Mouse (Mus musculus) cerebellum, postnatal 25 days (tissue): ENCODE results near the gene Tmem230.
"Not testable (repeated sequence)": the region's sequence is repeated elsewhere in the genome, so short reads cannot be mapped to it uniquely, and the experiment has no call there.

Experiments used
- DNase-seq, 2 experiments: peaks; one replicate each; pipeline ENCODE4 v3.0.0; 2021; ENCODE audit warnings: mixed read lengths in 2 of 2

Gene Tmem230

DNA sequence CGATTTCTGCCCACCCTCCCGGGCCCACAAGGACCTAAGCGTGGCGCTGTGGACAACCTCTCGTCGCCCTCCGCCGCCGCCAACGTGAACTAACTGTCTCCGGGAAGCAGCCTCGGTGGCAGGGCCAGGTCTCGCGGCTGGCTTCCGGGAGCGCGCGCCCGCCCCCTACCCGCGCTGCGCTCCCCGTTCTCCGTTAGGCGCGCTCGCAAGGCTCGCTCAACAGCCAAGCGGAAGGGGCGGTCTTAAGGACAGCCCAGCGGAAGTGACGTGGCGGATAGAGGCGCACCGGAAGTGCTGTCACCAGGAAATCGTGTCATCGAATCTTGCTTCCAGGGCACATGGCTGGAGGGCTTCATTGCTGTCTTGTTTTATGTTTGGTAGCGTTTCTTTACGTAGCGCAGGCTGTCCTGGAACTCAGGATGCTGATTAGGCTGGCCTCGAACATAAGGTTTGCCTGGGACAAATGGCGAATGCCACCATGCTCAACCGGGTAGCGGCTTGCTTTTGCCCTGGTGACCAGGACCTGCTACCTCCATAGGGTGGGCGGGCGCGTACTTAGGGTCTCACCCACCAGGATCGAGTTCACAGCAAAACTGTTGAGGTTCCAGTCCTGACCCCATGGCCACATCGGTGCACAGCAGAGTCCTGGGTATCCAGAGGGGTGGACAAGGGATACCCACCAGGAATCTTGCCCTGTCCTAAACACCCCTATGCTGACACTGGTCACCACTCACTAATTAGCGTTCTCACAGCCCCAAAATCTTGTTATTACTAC, at the start of gene Tmem230:
Gene Tmem230 (minus strand): TSS at position 269 of the 775 bp plus-strand sequence.
- DNase-seq = peak; percentile 92 to 96

- DNase-seq = no peak
Observed at GRCm38 (mm10) chr2:132293694-132294450, 46.3 kb upstream of the Tmem230 start.

- DNase-seq = peak; percentile 72 to 76
Observed at GRCm38 (mm10) chr2:132292083-132292482, 44.5 kb upstream of the Tmem230 start.

DNA sequence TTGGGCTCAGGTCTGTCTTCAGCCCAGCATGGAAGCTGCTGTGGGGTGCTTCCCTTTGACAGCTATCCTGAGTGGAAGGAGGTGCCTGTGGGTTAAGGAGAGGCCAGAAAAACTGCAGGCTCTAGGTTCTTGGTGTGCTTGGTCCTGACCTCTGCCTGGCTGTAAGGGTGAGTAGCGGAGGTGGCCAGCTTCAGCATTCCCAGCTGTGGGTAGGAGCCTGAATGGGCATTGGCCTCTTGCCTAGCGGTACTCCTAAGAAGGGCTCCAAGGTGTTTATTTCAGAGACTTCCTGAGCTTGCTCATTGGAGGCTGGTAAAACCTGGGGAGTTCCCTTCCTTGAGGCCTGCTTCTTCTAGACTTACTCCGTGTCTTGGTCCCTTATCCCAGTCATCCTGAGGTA, 43.7 kb upstream of the Tmem230 start:
- DNase-seq = peak; percentile 45 to 54

- DNase-seq = no peak
Observed at GRCm38 (mm10) chr2:132290808-132291207, 43.2 kb upstream of the Tmem230 start.

GRCm38 (mm10) chr2:132289213-132289612, 41.6 kb upstream of the Tmem230 start:
- DNase-seq = not testable (repeated sequence)

DNA sequence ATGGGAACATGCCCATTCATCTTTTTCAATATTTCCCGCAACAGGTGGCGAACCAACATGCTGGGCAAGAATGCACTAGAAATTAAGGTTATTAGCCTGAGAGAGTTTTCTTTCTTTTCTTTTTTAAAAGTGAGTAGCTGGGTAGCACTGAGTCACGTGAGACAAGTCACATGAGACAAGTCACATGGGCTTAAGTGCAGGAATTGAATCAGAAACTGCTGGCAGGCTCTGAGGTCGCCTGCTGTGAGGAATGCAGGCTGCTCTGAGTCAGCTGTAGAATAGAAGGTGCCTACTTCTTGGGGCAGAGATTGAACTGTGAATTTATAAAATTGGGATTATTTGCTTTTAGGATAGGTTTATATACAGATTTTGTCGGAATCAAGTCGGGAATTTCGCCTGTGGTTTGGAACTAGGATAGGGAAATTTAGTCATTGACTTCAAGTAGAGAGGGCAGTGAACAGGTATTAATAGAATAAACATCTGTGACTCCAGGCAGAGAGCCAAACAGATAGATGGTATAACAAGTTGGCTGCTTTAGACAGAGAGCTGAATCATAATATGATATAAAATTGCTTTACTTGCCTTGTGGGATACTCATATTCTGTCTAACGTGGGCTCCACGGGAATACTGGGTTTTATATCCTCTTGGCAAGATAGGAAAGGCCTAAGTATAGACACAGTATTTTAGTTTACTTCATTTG, 38.9 kb upstream of the Tmem230 start:
- DNase-seq = peak; percentile 79 to 89

DNA sequence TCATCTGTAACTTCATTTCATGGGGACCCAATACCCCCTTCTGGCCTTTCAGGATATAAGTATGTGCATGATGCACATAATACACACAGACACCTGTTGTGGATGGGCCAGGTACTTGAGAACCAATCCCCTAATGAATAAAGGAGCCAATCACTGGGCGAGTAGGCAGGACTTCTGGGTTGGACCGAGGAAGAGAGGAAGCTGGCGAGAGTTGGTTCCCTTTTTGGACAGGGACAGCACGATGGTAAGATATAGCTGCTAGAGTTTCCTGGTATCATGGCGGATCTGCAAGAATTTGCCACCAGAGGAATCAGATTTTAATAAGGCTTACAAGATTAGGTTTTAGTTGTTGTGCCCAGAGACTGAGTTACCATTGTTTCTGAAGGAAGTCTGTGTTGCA, 38.1 kb upstream of the Tmem230 start:
- DNase-seq = not testable (repeated sequence)

DNA sequence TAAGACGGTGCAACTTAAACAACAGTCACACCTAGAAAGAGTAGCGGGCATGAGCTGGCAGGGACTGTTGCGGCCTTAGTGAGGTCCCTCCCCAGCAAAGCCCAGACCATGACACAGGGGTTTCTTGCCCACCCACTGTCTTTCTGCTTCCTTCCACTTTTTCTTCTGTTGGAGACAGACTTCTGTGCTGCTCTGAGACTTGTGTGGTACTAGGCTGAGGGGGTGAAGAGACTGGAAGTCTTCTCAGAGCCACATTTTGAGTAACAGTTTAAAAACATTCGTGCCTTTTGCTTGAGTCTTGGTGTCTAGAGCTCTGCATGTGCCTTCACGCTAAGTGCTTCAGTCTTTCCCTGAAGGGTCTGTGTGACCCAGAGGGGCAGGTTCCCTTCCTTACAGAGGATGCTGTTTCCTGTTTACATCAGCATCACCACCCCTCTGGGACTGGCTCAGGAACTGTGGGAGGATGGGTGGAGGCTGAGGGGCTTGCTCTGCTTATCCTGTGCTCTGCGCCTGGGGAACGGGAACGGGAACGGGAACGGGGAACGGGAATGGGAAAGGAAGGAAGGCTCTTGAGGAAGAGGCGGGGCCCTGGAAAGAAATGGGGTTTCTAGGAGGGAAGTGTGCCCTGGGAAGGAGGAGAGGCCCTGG, 37.0 kb upstream of the Tmem230 start:
- no peak for DNase-seq

- DNase-seq = no peak
Observed at GRCm38 (mm10) chr2:132283236-132284070, 35.8 kb upstream of the Tmem230 start.

DNA sequence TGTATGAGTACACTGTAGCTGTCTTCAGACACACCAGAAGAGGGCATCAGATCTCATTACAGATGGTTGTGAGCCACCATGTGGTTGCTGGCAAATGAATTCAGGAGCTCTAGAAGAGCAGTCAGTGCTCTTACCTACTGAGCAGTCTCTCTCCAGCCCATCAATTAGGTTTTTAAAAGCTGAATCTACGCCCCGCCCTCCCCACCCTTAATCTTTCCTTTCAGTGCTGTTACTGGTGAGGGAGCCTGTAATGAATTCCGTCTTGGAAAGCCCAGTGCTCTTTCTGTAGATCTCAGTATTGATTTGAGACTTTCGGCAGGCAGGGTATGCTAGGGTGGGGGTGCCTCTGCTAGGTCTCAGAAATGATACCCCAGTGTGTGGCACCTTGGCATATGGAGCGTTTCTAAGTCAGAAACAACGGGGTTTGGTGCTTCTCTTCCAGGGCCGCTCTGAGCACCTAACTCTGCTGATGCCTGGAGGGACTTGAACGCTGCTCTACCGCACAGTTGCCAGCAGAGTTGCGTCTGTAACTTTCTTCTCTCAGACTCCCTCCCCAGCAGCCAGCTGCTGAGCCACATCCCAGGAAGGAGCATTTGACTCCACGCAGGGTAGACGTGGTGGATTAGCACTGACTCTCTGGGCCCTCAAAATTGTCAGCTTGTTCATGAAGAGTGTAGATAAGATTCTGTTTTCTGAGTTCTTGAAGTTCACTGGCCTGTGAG, 35.0 kb upstream of the Tmem230 start:
- no peak for DNase-seq

DNA sequence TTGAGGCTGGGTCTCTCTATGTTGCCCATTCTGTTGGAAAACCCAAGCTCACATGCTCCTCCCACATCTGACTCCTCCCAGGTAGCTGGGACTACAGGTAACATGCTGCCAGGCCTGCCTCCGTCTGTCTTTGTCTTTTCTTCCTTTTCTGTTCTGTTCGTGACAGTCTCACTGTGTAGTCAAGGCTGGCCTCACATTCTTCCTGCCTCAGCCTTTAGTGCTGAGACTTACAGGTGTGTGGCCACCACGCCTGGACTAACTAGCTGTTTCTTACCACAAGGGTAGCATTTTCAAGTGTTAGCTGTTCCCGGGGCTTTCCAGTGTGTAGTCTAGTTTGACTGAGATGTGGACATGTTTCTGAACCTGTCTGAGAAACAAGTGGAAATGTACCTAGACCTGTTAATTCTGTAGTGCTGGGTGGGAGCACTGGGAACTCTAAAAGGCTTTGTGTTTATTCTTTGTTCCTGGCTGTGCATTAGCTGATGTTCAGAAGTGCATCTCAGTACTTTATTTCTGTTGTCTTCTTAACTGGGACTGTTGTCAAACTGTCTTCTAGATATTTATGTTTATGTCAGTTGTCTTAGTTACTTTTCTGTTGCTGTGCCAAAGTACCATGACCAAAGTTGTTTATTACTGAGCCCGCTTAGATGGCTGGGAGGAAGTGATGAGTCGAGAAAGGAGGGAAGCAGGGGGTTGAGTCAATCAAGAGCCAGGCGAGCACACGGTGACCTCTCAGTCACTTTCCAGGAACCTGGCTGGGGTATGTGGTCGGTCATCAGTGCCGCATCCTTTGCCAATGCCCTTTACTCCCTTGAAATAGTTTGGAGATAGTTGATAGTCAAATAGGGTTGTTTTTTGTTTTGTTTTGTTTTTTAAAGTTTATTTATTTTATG, 34.2 kb upstream of the Tmem230 start:
- no peak for DNase-seq

GRCm38 (mm10) chr2:132280518-132281120, 33.0 kb upstream of the Tmem230 start:
- DNase-seq = no peak

DNA sequence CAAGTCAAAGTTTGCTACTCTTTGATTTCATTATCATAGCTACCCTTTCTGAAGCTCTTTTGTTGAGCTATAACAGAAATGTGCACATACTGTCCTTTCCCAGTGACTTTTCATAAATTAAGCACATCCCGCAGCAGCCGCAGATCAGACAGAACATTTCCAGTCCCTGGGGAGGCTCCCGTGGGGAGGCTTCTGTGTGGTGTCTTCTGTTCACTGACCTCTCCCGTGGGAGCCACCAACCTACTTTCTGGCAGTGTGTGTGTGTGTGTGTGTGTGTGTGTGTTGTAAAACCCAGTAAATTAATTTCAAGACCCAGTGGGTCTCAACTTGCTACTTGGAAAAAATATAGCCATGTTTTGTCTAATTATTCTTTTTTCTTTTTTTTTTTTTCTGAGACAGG, 32.4 kb upstream of the Tmem230 start:
- DNase-seq = no peak

- no peak for DNase-seq
Observed at GRCm38 (mm10) chr2:132279336-132279882, 31.8 kb upstream of the Tmem230 start.

DNA sequence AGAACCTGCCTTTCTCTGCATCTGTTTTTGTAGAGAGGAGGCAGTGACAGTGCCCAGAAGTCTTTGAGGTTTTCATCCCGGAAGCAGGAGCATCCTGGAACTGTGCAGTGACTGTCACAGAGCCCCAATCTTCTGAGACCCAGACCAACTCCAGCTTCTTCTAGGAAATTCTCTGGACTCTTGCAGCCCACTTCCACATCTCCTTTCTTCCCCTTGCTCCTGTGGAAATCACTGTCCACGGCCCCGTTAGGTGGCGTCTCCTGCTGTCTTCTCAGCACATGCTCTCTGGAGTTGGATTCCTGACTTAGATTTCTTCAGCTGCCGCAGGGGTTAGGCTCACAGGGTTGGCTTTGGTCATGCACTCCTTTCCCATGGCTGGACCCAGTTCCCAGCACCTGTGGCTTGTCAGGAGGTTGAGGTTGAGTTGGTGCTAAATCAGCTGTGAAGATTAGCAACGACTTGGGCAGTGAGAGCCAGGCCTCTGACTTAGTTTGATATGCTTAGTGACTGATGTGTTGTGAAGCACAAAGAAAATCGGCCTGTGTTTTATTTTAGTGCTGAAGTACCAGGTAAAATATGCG, 30.8 kb upstream of the Tmem230 start:
- DNase-seq = no peak

DNA sequence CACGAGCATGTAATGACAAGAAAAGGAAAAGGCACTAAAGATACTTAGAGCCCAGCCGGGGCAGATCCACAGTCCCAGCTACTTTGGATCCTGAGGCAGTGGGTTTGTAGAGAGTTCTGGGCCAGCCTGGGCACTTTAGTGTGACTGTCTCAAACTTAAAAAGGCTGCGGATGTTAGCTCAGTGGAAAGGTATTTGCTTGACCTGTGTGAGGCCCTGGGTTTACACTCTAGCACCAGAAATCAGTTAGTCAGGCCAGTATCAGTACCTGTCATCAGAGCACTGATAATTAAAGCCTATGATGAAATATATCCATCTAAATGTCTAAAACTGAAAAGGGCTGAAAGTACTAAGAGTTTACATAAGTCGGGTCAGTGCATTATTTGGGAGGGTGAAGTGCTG, 28.6 kb upstream of the Tmem230 start:
- DNase-seq = no peak

DNA sequence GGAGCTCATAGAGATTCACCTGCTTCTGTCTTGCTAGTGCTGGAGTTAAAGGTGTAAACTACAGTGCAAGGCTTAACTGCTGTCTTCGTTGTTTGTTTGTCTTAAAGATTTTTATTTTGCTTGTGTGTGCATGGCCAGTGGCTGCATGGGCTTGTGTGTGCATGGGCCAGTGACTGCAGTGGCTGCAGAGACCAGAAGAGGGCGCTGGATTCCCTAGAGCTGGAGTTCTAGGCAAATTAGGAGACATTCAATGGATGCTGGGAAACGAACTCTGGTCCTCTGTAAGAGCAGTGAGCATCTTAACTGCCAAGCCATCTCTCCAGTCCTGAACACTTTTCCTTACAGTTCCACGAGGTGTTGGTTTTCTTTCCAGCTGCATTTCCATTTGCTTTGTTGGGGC, 27.9 kb upstream of the Tmem230 start:
- DNase-seq = no peak
